Mouse (Mus musculus) adrenal gland, adult (tissue): ENCODE data around the gene Exosc2.
"Not testable (repeated sequence)": the region's sequence is repeated elsewhere in the genome, so short reads cannot be mapped to it uniquely, and the experiment has no call there.

ENCODE experiments used
- DNase-seq, 2 experiments: peaks; one replicate each; pipeline ENCODE4 v3.0.0; 2022 to 2023; ENCODE audit warnings: low spot score in 1 of 2; ENCODE audit not compliant: inconsistent age in 2 of 2

Gene Exosc2

GRCm38 (mm10) chr2:31667332-31667731 lies 3.2 kb upstream of the Exosc2 start:
- peak in 1 of 2 experiments; percentile 70 for DNase-seq

- no peak for DNase-seq
These were observed 8.1 kb downstream of the Exosc2 start for GRCm38 (mm10) chr2:31678641-31679040.

- not testable (repeated sequence) for DNase-seq
These were observed 10.7 kb downstream of the Exosc2 start for GRCm38 (mm10) chr2:31681051-31681707.

GRCm38 (mm10) chr2:31681731-31682235 lies 11.3 kb downstream of the Exosc2 start:
- no peak for DNase-seq

GRCm38 (mm10) chr2:31683666-31684065 lies 13.2 kb downstream of the Exosc2 start:
- peak; percentile 44 to 80 for DNase-seq

- peak; percentile 97 to 98 for DNase-seq
These were observed 17.8 kb downstream of the Exosc2 start, which contains the start of gene Abl1 for GRCm38 (mm10) chr2:31688074-31688925. Abl1 (plus strand) TSS chr2:31688376.

- DNase-seq, result peak; percentile 32 to 79
These were observed 18.5 kb downstream of the Exosc2 start for GRCm38 (mm10) chr2:31689045-31689444.

- no peak for DNase-seq
These were observed 19.5 kb downstream of the Exosc2 start for GRCm38 (mm10) chr2:31690063-31690462.

GRCm38 (mm10) chr2:31698209-31698608 lies 27.7 kb downstream of the Exosc2 start:
- DNase-seq, result no peak

- DNase-seq, result no peak
These were observed 30.3 kb downstream of the Exosc2 start for GRCm38 (mm10) chr2:31700545-31701446.

GRCm38 (mm10) chr2:31703226-31703625 lies 32.7 kb downstream of the Exosc2 start:
- DNase-seq, result no peak

GRCm38 (mm10) chr2:31705914-31706313 lies 35.4 kb downstream of the Exosc2 start:
- no peak for DNase-seq

- no peak for DNase-seq
These were observed 36.0 kb downstream of the Exosc2 start for GRCm38 (mm10) chr2:31706531-31706930.

- DNase-seq, result no peak
These were observed 42.2 kb downstream of the Exosc2 start for GRCm38 (mm10) chr2:31712716-31713115.

GRCm38 (mm10) chr2:31713813-31714212 lies 43.3 kb downstream of the Exosc2 start:
- DNase-seq, result no peak

- peak; percentile 56 to 62 for DNase-seq
These were observed 44.3 kb downstream of the Exosc2 start for GRCm38 (mm10) chr2:31714780-31715179.

- no peak for DNase-seq
These were observed 45.5 kb downstream of the Exosc2 start for GRCm38 (mm10) chr2:31715985-31716384.

GRCm38 (mm10) chr2:31719202-31719880 lies 48.8 kb downstream of the Exosc2 start:
- DNase-seq, result no peak

GRCm38 (mm10) chr2:31719944-31720343 lies 49.4 kb downstream of the Exosc2 start:
- no peak for DNase-seq

- DNase-seq, result peak in 1 of 2 experiments; percentile 66
These were observed 50.3 kb downstream of the Exosc2 start for GRCm38 (mm10) chr2:31720783-31721182.
